Mouse (Mus musculus) adrenal gland, postnatal 25 days (tissue): Measurements from ENCODE around the gene 1700020A23Rik. TPM values are rescaled to one million over a fixed set of nuclear protein-coding genes. Genes with fewer than 3 reads are reported as not detected.
"Not testable (repeated sequence)": the region's sequence is repeated elsewhere in the genome, so short reads cannot be mapped to it uniquely, and the experiment has no call there.

Experiments used
- DNase-seq: peaks from one replicate; pipeline ENCODE4 v3.0.0; 2021; ENCODE audit warnings: mixed read lengths
- long read RNA-seq: library from polyadenylated mRNA; stranded (forward); transcript quantifications from one replicate; pipeline ENCODE4 v2.0.0, GENCODE M21; 2021
- total RNA-seq: library from RNA; stranded (reverse); gene quantifications from 2 replicates; pipeline ENCODE4 v1.2.3, GENCODE M21; 2021

1700020A23Rik gene
- total RNA-seq, result not detected in 2 replicates
- long read RNA-seq, result 0 reads

- DNase-seq, result no peak
Observed at GRCm38 (mm10) chr2:130404939-130405338, at the start of gene 1700020A23Rik, which contains the start of gene Gm28372. TSS of gene 1700020A23Rik (plus strand) at chr2:130405259. TSS of gene Gm28372 (plus strand) at chr2:130405239.

- DNase-seq, result no peak
Observed at GRCm38 (mm10) chr2:130357551-130357950, 47.5 kb upstream of the 1700020A23Rik start.

GRCm38 (mm10) chr2:130358852-130359251, 46.2 kb upstream of the 1700020A23Rik start:
- no peak for DNase-seq

DNA sequence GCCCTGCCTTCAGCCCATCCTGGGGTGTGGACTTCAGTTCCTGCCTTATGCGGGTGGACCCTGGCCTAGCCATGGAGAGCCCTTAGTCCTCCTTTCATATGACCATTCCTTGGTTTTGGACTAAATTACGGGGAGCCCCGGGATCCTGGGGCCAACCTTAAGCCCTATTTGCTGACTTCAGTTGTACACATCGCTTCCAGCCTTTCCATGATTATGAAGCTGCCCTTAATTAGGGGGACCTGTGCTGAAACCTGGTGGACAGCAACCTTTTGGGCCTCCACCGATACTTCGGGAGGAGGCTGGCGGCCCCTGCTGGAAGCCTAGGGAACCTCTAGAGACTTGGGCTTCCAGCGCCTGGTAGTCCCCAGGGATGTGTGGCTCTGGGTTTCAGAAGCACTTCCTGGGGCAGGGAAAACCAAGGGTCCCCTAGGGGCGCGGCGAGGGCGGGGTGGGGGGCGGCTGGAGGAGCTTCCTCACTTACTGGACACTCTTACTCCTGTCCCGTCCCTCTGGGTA, 42.5 kb upstream of the 1700020A23Rik start:
- peak; percentile 72 for DNase-seq

- DNase-seq, result no peak
Observed at GRCm38 (mm10) chr2:130365211-130366094, 39.6 kb upstream of the 1700020A23Rik start.

DNA sequence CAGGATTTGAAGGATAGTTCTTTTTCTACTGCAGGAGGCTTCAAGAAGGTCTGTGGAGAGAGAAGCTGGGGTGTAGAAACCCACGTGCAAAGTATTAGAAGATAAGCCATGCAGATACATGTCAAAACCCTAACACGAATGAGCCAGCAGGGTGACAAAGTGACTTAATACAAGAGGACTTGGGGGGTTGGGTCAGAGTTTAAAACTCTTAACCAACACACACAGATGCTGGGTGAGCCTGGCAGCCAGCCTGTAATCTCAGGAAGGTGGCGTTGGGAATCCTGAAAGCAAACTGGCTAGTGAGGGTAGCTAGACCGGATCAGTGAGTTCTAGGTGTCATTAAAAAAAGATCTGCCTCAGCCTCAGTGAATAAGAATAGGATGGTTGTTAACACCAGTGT, 37.7 kb upstream of the 1700020A23Rik start:
- DNase-seq, result no peak

GRCm38 (mm10) chr2:130373026-130373425, 32.0 kb upstream of the 1700020A23Rik start:
- DNase-seq, result not testable (repeated sequence)

- no peak for DNase-seq
Observed at GRCm38 (mm10) chr2:130374951-130375350, 30.1 kb upstream of the 1700020A23Rik start.

- DNase-seq, result no peak
Observed at GRCm38 (mm10) chr2:130383205-130383604, 21.9 kb upstream of the 1700020A23Rik start.

DNA sequence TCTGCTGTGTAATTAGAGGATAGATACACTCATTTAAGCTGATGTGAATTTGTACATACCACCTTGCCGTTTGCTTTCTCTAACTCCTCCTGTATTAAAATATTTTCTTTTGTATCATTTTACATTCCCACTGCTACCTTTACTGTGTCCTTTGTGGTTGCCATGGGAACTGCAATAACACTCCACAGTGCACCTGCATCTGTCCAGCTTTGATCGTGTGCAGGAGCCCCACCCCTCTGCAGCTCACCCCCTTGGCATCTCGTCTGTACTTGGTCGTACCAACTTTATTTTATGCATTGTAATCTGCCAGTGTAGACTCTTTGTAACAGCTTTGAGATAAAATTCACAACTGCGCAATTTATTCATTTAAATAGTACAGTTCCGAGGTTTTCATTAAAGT, 21.2 kb upstream of the 1700020A23Rik start:
- DNase-seq, result no peak

- DNase-seq, result no peak
Observed at GRCm38 (mm10) chr2:130386212-130386611, 18.8 kb upstream of the 1700020A23Rik start.

DNA sequence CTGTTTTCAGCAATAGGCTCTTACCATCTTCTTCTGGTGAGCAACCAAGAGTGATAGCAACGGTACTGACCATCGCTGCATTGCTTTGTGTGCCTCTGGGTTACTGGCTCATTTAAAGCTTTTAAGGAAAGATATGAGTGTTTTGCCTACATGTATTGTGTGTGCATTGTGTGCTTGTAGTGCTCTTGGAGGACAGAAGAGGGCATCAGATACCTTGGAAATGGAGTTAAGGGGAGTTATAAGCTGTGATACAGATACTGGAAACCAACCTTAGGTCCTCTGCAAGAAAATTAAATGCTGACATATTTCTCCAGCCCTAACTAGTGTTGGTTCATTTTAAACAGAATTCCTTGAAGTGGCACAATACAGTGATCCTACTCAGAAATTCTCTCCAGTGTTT, 16.3 kb upstream of the 1700020A23Rik start:
- no peak for DNase-seq

DNA sequence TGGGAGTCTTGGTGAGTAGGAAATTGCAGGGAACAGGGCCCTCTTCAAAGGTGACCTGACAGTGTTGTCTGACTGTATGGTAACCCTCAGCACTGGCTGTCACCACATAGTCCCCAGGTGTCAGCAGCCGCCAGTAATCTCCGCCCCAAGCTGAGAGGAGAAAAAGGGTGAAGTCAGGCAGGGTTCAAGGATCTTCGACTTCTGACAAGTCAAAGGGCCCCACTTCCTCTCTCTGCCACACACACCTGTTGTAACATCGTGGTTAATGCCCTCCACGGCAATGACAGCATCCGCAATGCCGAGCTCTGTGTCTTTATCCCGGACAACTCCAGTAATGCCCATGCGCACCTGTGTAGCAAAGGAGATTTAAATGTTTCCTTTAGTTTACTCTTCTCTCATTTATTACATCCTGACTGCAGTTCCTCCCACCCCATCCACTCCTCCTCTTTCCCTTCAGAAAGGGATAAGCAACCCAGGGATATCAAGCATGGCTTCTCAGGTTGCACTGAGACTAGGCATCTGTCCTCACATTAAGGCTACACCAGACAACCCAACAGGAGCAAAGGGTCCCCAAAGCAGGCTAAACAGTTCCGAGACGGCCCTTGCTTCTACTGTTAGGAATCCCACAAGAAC, 13.9 kb upstream of the 1700020A23Rik start:
- no peak for DNase-seq

- DNase-seq, result no peak
Observed at GRCm38 (mm10) chr2:130392836-130393235, 12.2 kb upstream of the 1700020A23Rik start.

GRCm38 (mm10) chr2:130395696-130396095, 9.4 kb upstream of the 1700020A23Rik start:
- no peak for DNase-seq

- peak; percentile 28 for DNase-seq
Observed at GRCm38 (mm10) chr2:130397186-130397985, 7.7 kb upstream of the 1700020A23Rik start, which contains the start of gene Cpxm1. TSS of gene Cpxm1 (minus strand) at chr2:130397574.

DNA sequence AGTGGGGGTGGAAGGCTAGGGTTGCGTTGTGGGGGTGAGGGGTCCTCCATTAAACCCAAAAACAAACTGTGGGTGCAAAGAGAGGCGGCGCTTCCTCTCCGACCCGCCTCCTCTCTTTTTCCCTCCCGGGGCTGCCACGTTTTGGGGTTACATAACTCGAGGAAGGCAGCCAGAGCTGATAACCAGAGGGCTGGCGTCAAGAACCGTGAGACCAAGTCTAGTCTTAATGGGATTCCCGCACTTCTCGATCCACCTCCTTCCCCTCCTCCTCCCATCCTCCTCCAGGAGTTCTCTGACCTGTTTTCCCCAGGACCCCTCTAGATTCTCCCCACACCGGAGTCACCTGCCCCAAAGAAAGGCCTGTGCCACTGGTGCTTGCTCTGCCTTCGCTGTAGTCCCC, 7.0 kb upstream of the 1700020A23Rik start:
- DNase-seq, result no peak

DNA sequence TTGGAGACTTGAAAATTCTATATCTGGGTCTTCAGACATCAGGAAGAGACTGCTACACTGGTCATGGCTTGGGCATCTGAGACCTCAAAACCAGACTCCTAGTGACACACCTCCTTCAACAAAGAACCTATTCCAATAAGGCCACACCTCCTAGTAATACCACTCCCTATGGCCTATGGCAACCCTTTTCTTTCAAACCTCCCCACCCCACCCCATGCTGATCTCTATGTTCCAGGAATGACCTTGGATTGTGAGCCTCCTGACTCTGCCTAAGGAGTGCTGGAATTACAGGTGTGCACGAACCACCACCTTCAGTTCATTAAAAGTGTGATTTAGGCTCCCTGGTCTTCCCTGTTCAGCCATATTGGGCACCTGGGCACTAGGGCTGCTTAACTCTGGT, 5.0 kb upstream of the 1700020A23Rik start:
- DNase-seq, result no peak

DNA sequence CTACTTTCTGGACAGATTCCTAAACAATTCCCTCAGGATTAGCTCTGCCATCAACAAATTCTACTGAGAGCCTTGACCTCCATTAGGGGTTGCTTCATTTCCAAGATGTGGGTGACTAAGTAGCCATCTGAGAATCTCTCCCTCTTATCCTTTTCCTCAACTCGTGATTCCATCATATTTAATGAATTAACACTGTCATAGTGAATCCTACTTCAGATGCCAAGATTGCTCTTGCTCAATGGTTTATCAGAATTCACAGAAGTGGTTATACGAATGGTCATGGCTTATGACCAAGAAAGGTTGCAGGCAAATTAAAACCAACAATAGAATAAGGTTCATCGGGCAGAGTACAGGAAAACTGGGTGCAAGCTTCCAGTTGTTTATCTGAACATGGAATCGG, 3.2 kb upstream of the 1700020A23Rik start:
- DNase-seq, result no peak

GRCm38 (mm10) chr2:130406178-130406577, 1.1 kb downstream of the 1700020A23Rik start, which contains the start of gene Tmem239:
TSS of gene Tmem239 (plus strand) at chr2:130406478.
- DNase-seq, result no peak

- DNase-seq, result no peak
Observed at GRCm38 (mm10) chr2:130408194-130408593, 3.1 kb downstream of the 1700020A23Rik start.
